Mouse (Mus musculus) small intestine, adult 2 months (tissue): ENCODE data around the gene C1qtnf1.

ENCODE experiments used
- CTCF ChIP-seq: fragments of 200-500 bp; IDR thresholded peaks from 2 replicates; pipeline ENCODE4 v1.5.1; 2012; ENCODE audit warnings: low read depth, mild to moderate bottlenecking, control low read depth, inconsistent platforms, low read length, moderate library complexity, mixed read lengths; ENCODE audit not compliant: insufficient replicate concordance, insufficient read length; ENCODE audit errors: extremely low read depth
- POLR2A ChIP-seq: fragments of 200-500 bp; IDR thresholded peaks from 2 replicates; pipeline ENCODE4 v1.6.1; 2012; ENCODE audit warnings: low read depth, mild to moderate bottlenecking, control low read depth, inconsistent platforms, low read length, moderate library complexity

GRCm38 (mm10) chr11:118406521-118406920 lies 21.5 kb upstream of the C1qtnf1 start:
- TF ChIP-seq POLR2A = no peak
- no peak for TF ChIP-seq CTCF
